Mouse (Mus musculus): ENCODE data around the gene Herpud2.

DNA sequence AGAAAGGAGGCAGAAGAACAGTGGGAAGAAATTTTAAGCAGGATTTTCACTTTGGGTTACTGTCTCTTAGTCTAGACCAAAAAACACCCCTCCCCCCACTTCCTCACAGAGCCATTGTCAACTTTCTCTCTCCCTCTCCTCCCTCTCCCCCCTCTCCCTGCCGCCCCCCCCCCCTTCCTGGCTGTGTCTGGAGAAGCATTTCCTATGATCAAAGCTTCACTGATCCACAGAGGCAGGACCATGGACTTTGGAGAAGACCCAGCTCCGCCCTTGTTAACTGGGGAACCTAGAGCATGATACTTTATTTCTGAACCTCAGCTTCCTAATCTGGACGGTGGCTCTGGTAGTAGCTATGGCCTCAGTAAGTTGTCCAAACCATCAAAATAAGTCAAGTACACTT is 92.9 kb downstream of the Herpud2 start:
- TF ChIP-seq ETS1 (conservative IDR thresholded peaks at IDR 0.05; ENCODE audit: low read depth, low read length) (no peak), BHLHE40 (IDR thresholded peaks at IDR 0.05; ENCODE audit: low read depth, low read length) (no peak), POLR2A (IDR thresholded peaks at IDR 0.05; ENCODE audit: low read depth, low read length) (no peak), EP300 (IDR thresholded peaks at IDR 0.05; ENCODE audit: low read length) (no peak), MEF2A (IDR thresholded peaks at IDR 0.05; ENCODE audit: borderline replicate concordance, low read depth, low read length) (no peak), CTCF (conservative IDR thresholded peaks at IDR 0.05 in 1 of 2, IDR thresholded peaks at IDR 0.05 in 1 of 2; ENCODE audit: low read depth in 2 of 2, low read length in 2 of 2) (no peak), SIN3A (IDR thresholded peaks at IDR 0.05; ENCODE audit: low read length) (no peak), CHD1 (IDR thresholded peaks at IDR 0.05; ENCODE audit: low read depth, low read length) (no peak), E2F4 (IDR thresholded peaks at IDR 0.05; ENCODE audit: insufficient replicate concordance, low read depth, low read length) (no peak), MAZ (IDR thresholded peaks at IDR 0.05; ENCODE audit: low read depth, low read length) (no peak), POLR2AphosphoS2 (IDR thresholded peaks at IDR 0.05; ENCODE audit: low read depth, low read length) (no peak), TCF12 (IDR thresholded peaks at IDR 0.05; ENCODE audit: low read depth, low read length) (no peak), IRF4 (IDR thresholded peaks at IDR 0.05; ENCODE audit: low read depth, low read length) (no peak), USF1 (IDR thresholded peaks at IDR 0.05; ENCODE audit: low read depth, low read length) (no peak)
